Mouse (Mus musculus) ovary, postnatal 10 days (tissue): ENCODE measurements around the gene Wnt11.

ENCODE experiments used
- DNase-seq: peaks from one replicate; pipeline ENCODE4 v3.0.0; 2022; ENCODE audit warnings: low spot score

The Wnt11 gene

DNA sequence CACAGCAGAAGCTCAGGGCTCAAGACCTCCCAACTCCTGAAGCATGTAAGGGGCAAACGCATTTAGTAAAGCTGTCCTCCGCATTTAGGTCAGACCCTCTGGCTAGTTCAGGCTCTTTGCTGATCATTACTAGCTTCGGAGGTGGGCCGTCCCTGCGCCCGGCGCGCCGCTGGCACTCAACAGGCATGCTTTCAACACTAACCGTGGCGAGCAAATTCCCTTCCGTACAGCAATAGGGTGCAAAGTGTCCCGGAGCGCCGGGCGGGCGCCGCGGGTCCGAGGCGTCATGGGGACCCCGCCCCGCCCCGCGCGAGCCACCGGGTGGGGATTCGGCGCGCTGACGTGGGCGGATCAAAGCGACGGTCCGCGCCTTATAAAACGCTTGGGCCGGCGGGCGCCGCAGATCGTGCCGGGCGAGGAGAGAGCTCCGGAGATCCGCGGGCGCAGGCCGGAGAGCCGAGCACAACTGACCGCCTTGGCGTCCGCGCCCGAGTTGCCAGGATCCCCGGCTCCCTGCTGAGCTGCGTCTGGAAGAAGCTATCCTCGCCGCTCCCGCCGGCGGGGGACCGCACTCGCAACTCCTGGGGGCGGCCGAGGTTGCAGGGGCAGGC, at the start of gene Wnt11:
Wnt11 (plus strand) TSS at position 402 of the 611 bp plus-strand sequence.
- DNase-seq = no peak

DNA sequence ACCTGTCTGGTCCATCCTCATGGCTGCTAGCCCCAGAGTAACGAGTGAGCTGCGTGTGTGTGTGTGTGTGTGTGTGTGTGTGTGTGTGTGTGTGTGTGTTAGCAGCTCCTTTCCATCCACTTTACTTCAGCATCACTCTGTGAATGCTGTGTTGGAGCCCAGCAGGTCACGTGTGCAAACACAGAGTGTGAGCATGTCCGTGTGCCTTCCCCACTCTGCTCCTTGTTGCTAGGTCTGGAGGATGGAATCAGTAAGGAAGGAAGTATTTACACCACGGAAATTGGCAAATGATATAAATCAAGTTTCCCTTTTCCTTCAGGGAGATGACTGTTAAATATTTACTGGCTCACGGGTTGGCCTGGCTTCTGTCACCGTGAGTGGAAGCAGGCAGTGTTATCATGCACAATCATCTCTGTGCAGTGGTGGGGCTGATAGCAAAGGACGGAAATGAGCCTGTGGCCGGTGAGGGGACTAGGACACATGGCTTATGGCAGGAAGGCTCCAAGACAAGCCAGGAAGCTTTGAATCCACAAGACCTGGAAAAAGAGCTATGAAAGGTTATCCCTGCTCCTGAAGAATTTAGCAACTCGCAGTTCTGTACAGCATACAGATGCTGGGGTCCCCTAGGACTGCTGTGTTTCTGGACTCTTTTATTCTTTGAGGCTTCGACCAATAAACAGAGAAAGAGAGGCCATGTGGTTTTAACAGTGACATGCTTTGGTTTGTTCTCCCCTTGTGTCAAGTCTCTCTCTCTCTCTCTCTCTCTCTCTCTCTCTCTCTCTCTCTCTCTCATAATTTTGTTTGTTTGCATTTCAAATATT, 47.9 kb upstream of the Wnt11 start:
- DNase-seq = no peak

DNA sequence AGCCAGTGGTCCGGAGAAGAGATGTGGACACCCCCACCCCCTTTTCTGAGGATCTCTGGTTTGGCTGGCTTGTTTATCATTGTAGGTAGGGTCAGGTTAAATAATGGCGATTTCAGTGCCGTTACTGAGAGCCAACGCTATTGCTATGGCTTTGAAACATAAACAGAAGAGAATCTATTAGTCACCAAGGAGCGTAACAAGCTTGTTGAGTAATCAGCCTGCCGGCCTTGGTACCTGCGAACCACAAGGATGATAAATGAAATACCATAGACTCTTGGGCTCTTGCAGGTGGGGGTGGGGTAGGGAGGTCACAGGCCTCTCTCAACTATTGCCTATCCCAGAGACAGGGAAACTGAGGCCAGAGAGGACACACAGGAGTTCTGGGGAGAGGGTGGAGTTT, 46.2 kb upstream of the Wnt11 start:
- DNase-seq = no peak

DNA sequence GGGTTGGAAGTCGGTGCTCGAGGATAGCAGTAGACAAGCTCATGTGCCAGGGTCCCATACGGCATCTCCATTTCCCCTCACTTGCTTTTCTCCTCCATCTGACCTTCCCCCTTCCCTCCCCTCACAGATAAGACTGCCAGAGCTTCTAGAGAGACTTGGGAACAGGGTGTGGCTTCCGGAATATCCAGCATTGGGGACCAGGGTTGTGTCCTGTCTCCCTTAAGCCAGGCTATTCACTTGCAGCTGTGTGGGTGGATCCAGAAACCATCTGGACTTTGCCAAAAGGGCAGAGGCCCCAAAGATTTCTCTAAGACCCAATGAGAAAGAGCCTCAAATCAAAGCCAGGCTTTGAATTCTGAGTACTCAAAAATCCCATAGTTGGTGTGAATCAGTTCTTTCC, 45.8 kb upstream of the Wnt11 start:
- no peak for DNase-seq

DNA sequence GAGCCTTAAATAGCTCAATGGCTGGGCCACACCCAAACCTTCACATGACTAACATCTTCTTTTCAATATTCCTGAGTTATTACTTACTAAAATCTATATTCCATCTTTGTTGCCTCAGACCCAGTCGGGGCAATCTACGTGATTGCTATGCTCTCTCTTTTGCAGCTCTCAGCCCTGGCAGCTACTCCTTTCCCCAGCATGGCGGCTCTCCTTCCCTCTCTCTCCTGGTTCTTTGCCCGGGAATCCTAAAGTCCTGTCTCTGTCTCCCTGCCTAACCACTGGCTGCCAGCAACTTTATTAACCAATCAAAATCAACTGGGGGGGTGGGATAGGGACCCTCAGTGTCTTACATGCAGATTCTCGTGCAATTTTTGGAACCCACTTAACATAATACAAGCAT, 43.0 kb upstream of the Wnt11 start:
- no peak for DNase-seq

- DNase-seq = no peak
Observed at GRCm38 (mm10) chr7:98793811-98794210, 41.1 kb upstream of the Wnt11 start.

DNA sequence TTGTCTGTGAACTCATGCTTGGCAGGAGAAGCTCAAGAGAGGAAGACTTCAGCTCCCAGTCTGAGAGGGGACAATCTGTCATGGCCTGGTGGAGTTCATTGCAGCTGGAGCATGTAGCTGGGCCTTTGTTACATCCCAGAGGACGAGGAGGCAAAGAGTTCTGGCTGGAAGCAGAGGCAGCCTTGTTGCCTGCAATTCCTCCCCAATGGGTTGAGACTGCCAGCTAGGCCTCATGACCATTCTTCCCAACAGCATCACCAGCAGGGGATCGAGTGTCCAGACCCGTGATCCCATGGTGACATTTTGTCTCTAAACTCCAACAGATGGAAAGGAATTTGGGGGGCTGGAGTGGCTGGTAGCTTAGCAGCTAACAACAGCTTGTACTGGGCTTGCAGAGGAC, 40.5 kb upstream of the Wnt11 start:
- DNase-seq = no peak

DNA sequence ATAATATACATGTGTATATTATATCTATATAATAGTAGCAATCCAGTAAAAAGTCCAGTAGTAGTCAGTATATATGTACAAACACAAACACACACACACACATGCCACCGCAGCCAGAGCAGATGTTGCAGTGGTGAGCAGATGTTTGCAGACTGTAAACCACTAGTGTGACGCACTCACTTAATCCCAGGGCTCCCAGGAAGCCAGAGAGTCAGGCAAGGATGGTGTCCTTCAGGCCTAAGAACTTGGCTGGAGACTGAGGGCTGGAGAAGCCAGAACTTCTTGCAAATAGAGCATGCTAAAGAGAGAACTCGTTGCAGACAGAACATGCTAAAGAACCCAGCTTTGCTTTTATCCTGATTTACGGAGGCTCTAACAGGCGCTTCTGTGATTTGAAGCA, 39.3 kb upstream of the Wnt11 start:
- no peak for DNase-seq

DNA sequence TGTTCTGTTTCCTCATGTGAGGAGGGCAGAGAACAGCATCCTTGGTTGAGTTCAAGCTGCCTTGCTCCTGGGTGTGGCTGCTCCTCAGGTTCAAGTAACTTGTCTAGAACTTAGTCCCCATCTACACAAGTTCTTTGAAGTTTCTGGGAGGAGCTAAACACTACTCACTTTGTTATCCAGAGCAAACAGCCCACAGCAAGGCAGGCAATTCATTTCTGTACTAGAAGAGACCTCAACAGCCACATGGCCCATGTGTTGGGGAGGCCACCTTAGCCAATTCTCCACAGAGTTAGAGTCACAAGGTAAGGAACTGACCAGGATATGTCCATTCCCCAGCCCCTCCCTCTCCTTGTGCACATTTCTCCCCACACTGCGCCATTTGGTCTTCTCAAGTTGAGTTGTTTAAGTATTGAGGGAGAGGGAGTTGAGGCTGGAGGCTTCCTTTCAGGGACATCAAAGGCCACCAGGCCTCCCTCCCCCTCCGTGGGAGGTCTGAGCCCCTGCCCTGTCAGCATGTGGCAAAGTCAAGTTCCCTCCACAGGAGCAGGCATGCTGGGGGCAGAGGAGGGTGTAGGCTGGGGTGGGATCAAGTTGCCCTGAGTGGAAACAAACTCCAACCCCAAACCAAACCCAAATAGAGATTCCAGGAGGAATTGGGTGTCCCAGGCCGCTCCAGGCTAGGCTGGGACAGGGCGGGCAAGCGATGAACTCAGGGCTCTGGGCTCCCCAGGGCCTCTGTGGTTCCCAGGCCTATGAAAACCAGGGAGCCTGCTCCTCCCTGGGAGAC, 37.4 kb upstream of the Wnt11 start:
- no peak for DNase-seq

DNA sequence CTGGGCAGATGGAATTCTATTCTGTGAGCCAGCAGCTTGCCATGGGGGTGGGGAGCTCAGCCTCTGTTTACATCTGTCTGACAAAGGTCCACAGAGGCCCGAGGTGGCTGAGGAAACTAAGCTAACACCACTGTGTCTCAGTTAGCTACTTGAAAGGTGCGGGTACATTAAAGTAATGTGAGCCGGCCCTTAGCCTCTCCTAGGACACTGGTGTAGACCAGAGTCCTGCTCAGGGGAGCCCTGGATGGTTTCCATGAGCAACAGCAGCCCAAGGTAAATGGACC, 36.8 kb upstream of the Wnt11 start:
- no peak for DNase-seq

- no peak for DNase-seq
Observed at GRCm38 (mm10) chr7:98800435-98800834, 34.5 kb upstream of the Wnt11 start.

GRCm38 (mm10) chr7:98801086-98801485, 33.8 kb upstream of the Wnt11 start:
- no peak for DNase-seq

GRCm38 (mm10) chr7:98803181-98803580, 31.7 kb upstream of the Wnt11 start:
- DNase-seq = no peak

DNA sequence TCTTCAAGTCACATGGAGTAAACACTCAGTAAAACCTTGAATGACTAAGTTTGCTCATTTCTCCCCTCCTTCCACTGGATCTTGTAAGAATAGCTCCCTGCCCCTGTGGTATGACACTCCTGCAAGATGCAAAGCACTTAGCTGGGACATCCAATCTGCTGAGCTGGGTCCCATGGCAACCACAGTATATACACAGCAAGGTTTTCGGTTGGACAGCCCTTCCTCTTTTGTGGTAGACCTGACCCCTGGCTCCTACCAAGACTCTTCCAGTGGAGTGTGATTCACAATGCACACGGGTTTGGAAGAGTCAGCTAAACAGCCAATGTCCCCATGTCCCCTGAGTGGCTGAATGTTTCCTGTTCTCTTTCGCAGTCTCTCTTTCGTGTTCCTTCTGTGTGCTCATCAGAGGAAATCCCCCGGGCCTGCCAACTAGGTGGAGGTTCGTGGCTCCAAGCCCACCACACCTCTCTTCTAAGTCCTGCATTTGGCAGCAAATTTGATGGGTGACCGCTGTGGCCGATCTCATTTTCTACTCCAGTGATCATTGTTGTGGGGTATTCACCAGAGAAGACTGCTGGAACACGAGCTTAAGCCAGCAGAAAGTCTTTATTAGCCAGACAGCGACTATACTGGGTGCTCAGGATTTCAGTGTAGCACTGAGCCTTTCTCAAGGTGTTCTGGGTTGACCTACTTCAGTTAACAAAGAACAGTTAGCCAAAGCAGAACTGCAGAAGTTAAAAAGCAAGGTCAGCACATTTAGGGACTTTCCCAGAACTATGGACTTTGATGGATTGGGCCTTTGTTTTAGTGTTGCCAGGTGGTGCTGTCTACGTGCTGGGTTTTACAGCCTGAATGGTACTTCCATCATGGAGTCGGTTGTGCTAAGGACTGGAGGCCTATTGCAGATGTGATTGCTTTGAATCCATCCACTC, 29.8 kb upstream of the Wnt11 start:
- DNase-seq = no peak

DNA sequence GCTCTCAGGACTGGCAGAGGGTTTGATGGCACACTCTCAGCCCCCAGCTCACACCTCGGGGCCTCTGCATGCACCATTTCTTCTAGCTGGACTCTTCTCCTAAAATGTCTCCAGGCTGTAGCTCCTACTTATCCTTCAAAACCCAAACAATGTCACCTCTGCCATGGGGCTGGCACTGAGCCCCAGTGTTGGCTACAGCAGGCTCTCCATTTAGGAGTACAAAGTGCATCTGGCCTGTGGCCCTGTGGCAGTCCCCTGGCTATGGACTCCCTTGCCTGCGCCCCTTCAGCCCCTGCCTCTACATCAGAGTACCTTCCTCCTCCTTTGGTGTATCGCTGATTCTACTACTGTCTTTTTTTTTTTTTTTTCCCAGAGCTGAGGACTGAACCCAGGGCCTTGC, 28.0 kb upstream of the Wnt11 start:
- DNase-seq = no peak

DNA sequence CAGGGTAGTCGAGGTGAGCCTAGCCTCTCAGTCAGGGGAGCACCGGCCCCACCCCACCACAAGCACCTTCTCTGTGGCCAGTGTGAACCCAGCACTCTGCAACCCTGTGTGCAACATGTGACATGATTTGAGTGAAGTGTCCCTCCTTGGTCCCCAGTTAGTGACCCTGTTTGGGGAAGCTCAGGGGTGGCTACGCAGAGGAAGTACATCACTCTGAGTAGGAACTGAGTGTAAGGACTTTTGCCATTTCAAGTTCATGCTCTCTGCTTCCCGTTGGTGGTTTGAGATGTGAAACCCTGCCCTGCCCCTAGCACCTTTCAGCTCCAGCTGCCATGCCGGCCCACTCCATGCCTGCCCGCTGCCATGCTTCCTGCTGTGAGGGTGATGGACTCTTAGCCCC, 25.5 kb upstream of the Wnt11 start:
- DNase-seq = no peak

GRCm38 (mm10) chr7:98810619-98811018, 24.3 kb upstream of the Wnt11 start:
- no peak for DNase-seq

- DNase-seq = no peak
Observed at GRCm38 (mm10) chr7:98820501-98820900, 14.4 kb upstream of the Wnt11 start.

DNA sequence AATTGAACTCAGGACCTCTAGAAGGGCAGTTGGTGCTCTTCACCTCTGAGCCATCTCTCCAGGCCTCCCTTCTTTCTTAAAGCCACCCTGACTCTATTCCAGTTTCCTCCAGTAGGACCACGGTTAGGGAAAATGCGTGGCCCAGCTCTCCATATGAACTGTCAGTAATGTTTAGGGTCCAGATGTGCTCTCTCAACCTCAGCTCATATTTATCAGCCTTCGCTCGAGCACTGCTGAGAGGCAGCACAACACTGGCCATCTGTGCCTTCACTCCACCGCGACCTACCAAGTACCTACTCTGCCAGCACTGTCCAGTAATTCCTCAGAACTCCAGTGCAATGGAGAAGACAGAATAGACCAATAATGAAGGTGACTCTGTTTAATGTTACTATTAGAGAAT, 12.0 kb upstream of the Wnt11 start:
- no peak for DNase-seq

DNA sequence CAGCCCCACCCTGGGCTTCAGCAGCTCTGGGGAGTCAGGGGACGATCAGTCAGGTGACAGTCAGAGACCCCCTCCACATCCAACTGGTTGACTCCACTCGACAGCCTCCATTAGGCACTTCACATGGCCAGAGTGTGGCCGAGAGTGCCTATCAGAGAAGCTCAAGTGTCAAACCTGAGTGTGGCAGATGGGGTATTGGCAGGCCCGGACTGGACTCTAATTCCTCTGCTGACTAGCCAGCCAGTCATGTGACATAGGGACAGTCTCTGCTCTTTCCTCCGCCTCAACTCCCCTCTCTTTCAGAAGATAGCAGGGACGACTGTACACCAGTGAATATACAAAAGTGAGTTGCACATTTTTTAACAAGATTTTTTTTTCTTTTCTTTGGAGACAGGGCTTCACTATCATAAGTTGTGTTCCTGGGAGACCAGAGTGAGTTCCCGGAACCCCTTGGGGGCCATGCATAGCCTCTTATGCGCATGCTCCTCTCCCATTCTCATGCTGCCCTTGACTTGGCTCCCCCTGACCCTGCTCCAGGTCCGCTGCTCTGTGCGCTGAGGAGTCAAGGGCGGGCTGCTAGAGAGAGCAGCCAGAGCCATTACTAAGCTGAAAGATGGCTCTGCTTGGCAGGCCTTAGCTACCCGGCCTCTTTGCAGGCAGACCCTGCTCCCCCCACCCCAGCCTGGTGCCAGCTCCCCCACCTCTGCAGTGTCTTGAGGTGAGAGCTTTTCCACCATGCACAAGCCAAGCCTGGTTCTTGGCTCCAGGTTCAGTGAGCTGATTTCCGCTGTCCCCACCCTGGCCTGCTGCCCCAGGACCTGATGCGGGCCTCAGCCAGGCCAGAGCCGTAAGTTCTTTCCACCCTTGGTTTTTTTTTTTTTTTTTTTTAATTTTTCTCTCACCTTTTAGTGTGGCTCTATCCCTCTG, 10.8 kb upstream of the Wnt11 start:
- no peak for DNase-seq

DNA sequence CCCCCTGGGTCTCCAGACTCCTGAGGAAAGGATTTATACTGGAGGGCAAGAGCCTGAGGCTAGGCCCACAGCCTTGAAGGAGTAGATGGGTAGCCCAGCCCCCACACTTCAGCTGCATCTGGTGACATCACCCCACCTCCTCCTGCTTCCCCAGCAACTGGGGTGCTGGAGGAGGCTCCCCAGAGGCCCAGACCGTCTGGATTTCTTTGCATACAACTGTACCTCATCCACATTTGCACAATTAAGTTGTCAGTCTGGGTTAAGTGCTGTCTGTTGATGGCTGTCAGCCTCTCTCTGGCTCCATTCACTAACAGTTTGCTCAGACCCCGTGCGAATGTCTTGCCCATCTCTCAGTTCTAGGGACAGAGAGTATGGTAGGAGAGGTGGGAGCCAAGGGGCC, 6.9 kb upstream of the Wnt11 start:
- DNase-seq = no peak
